Mouse (Mus musculus) G1E (cell line): ENCODE results near the gene Ahsa1. TPM values are rescaled to one million over a fixed set of nuclear protein-coding genes. Genes with fewer than 3 reads are reported as not detected.
"Not testable (repeated sequence)": the region's sequence is repeated elsewhere in the genome, so short reads cannot be mapped to it uniquely, and the experiment has no call there.

Source experiments
- ATAC-seq: 2 replicates; pipeline ENCODE4 v1.8.0; 2016; ENCODE audit warnings: mild to moderate bottlenecking; ENCODE audit not compliant: insufficient number of reproducible peaks, poor library complexity, low FRiP score, severe bottlenecking; ENCODE audit errors: extremely low read depth
- DNase-seq: peaks from one replicate; pipeline ENCODE4 v3.0.0; 2012; ENCODE audit warnings: low spot score
- H3K27me3 ChIP-seq: 2 replicates; pipeline ENCODE4 v1.6.1; 2012; ENCODE audit warnings: mild to moderate bottlenecking, low read length, inconsistent platforms; ENCODE audit not compliant: insufficient read depth
- H3K36me3 ChIP-seq: replicated peaks from 2 replicates; pipeline ENCODE3; 2012; ENCODE audit warnings: mild to moderate bottlenecking, inconsistent platforms
- H3K4me1 ChIP-seq: 2 replicates; pipeline ENCODE4 v1.6.1; 2012; ENCODE audit warnings: low read depth, low read length, inconsistent platforms, mixed read lengths; ENCODE audit not compliant: insufficient read depth
- H3K4me3 ChIP-seq: 2 replicates; pipeline ENCODE4 v1.5.1; 2012; ENCODE audit warnings: low read depth, mild to moderate bottlenecking, inconsistent platforms, low read length, moderate library complexity, mixed read lengths
- H3K9me3 ChIP-seq: replicated peaks from 2 replicates; pipeline ENCODE4 v1.6.1; 2012; ENCODE audit warnings: inconsistent platforms
- CTCF ChIP-seq: IDR thresholded peaks from 2 replicates; pipeline ENCODE4 v1.5.1; 2012; ENCODE audit warnings: low read depth, low read length, inconsistent platforms, mixed read lengths
- GATA1 ChIP-seq: IDR thresholded peaks from 2 replicates; pipeline ENCODE4 v1.6.1; 2012; ENCODE audit warnings: borderline replicate concordance, low read length, inconsistent platforms, mixed read lengths
- GATA2 ChIP-seq: IDR thresholded peaks from 2 replicates; pipeline ENCODE4 v1.6.1; 2012; ENCODE audit warnings: low read depth, low read length, inconsistent platforms, borderline replicate concordance
- POLR2AphosphoS5 ChIP-seq: IDR thresholded peaks from 2 replicates; pipeline ENCODE4 v1.6.1; 2012; ENCODE audit warnings: low read depth, low read length, inconsistent platforms; ENCODE audit not compliant: insufficient replicate concordance
- TAL1 ChIP-seq: conservative IDR thresholded peaks from 2 replicates; pipeline ENCODE4 v1.6.1; 2012; ENCODE audit warnings: low read depth, low read length, inconsistent platforms, mixed read lengths
- polyA plus RNA-seq: library from polyadenylated mRNA; stranded (reverse); fragments of >175 nt; gene quantifications from 2 replicates; pipeline ENCODE4 v1.2.3, GENCODE M21; 2012
- total RNA-seq, 2 experiments: library from RNA; stranded (forward) in 1 of 2; stranded (reverse) in 1 of 2; fragments of 200-1000 nt in 1 of 2; fragments of >200 nt in 1 of 2; fragmentation: Nextera tagmentation in 1 of 2; gene quantifications; 2 replicates each; pipeline ENCODE4 v1.2.3; 2014 to 2017

Gene Ahsa1
- total and polyA plus RNA-seq, 3 experiments, result 144 to 400 (median 207) TPM

DNA sequence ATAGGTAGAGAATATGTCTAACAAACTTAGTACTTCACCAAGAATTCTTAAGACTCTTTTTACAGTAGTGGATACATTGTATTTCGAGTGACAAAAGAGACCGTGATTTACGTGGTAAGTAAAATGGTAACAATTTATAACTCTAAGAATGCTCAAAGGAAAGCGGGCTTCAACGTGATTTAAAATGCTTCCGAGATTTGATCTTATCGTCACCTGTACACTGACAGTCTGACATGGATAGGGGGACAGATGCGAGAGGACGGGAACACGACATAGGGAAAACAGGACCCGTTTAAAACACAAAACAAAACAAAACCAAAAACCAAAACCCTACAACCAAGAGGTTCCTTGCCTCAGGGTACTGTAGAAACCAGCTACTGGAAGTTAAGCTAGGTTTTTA, 835 bp upstream of the Ahsa1 start:
- Histone ChIP-seq H3K9me3 (no peaks in the 10 kb centered on the region), H3K27me3 (no peaks in the 10 kb centered on the region), H3K4me1 (peaks cover 36% of the 10 kb centered on the region), H3K4me3 (peak overlapping the region; percentile 75), H3K36me3 (peaks cover 52% of the 10 kb centered on the region)
- DNase-seq (no peak), ATAC-seq (no peak)
- TF ChIP-seq CTCF (no peak), GATA2 (no peak), GATA1 (no peak), POLR2AphosphoS5 (no peak)

DNA sequence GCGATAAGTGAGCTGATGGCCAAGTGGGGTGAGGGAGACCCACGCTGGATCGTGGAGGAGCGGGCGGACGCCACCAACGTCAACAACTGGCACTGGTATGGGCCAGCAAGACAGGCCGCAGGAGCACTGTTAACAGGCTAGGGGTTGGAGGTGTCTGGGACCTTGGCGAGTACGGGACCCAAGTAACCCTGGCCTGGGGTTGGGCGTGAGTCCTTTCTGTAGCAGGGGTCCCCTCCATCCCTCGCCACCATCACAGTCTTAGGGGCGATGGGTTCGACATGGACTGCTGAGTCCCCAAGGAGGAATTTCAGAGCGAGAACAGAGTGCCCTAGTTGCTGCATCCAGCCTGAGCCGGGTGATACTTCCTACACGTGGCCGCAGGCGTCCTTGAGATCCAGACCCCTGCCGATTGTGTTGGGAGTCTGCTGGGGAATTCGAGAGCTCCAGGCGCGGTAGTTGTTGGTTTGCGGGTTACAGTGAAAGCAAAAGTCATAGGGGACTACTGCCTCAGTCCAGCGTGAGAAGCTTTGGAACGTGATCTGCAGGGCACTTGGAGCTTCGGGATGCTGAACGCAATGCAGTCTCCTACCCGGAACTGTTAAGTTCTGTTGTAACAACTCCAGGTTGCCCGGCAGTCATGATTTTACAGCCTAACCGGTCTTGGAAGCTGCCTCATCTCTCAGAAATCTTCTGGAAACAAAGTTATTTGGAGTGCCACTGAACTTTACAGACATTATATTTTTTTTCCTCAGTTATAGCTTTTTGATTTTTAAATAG, 736 bp downstream of the Ahsa1 start:
- H3K4me3 ChIP-seq, result peak overlapping the region; percentile 75
- DNase-seq, result peak; percentile 58
- no peaks in the 10 kb centered on the region for H3K27me3 ChIP-seq
- H3K9me3 ChIP-seq, result no peaks in the 10 kb centered on the region
- 0 out of 2 replicates have a peak, but pooled peaks have one; percentile 1 for ATAC-seq
- peaks cover 41% of the 10 kb centered on the region for H3K4me1 ChIP-seq
- no peak for TF ChIP-seq CTCF
- no peak for TF ChIP-seq POLR2AphosphoS5
- TF ChIP-seq GATA2, result no peak
- TF ChIP-seq TAL1, result no peak
- no peak for TF ChIP-seq GATA1
- peaks cover 54% of the 10 kb centered on the region for H3K36me3 ChIP-seq

DNA sequence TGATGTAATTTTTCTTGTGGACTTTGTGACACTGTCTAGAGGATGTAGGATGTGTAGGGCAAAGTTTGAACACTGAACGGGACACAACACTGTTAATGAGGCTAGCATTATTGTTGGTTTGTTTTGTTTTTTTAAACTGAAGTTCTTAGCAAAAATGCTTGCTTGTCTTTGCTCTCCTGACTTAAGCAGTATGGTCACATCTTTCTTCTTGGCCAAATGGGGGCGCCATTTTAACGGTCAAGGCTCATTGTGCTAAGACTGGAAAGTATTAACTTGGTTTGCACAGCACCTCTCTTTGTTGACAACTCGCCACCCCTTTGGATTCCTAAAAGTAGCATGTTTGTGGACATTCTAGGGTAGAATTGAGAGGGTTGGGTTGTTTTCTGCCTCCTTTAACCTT, 1.4 kb downstream of the Ahsa1 start:
- Histone ChIP-seq H3K9me3 (no peaks in the 10 kb centered on the region), H3K4me3 (peak overlapping the region; percentile 75), H3K36me3 (peaks cover 57% of the 10 kb centered on the region), H3K4me1 (peaks cover 47% of the 10 kb centered on the region), H3K27me3 (no peaks in the 10 kb centered on the region)
- DNase-seq, result peak; percentile 68
- TF ChIP-seq CTCF, result peak; percentile 40
- TF ChIP-seq TAL1, result no peak
- ATAC-seq, result no peak

DNA sequence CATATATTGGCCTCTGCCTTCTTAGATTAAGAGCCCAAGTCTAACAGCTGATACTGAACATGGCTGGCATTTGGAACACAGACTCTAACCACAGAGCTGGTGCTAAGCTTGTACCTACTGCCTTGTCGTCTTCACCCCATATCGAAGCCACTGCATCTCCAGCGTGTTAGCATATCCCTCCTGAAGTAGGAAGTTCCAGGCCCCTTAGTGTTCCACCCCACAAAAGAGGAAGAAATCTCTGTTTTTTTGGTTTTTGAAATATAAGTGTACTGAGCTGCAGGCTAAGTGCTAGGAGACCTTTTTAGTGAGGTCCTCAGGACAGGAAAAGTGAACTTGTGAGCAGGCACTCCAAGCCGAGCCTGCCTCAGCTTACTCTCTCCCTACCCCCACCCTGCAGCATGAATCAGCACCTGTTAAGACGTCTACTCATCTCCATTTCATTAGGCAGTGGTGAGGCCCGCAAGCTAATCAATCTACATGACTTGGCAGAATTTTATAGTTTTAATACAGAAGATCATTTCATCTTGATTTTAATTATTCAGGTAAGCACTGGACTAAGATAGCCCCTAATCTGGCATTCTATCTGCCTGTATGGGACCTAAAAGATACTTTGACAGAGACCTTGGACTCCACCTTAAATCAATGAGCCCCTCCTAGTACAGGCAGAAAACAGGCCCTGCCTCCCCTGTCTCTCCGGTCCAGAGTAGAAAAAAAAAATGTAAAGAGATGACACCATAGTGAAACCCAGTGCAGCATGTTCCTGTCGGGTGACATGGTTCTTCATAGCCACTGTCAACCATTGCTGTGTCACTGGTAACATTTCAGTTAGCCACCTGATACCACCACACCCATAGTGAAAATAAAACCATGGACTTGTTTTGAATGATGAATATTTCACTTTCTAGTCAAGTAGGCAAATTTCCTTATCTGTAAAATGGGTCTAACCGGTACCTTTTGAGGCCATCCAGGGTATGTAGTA, 8.9 kb downstream of the Ahsa1 start:
- ATAC-seq, result peak; percentile 77; the same call in 1 of the 2 replicates
- Histone ChIP-seq H3K4me3 (no peak overlapping the region; the same call in 1 of the 2 replicates), H3K36me3 (peaks cover 84% of the 10 kb centered on the region), H3K4me1 (peaks cover 62% of the 10 kb centered on the region), H3K27me3 (peaks cover 10% of the 10 kb centered on the region; the same call in 1 of the 2 replicates), H3K9me3 (no peaks in the 10 kb centered on the region)
- TF ChIP-seq TAL1, result no peak
- no peak for TF ChIP-seq CTCF
- TF ChIP-seq POLR2AphosphoS5, result no peak
- TF ChIP-seq GATA2, result no peak
- no peak for TF ChIP-seq GATA1
- DNase-seq, result no peak

DNA sequence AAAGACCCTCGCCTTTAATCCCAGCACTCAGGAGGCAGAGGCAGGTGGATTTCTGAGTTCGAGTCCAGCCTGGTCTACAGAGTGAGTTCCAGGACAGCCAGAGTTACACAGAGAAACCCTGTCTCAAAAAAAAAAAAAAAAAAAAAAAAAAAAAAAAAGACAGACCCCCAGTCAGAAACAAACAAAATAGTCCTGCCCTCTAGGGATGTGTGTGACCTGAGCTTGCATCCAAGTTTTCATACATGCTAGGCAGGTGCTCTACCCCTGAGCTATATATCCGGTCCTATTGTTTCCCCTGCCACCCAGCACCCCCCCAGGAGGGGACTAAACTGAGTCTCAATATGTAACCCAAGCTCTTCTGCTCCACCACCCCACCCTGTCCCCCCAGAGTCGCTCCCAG, 11.0 kb downstream of the Ahsa1 start:
- H3K27me3 ChIP-seq, result peaks cover 14% of the 10 kb centered on the region; the same call in 1 of the 2 replicates
- H3K36me3 ChIP-seq, result peaks cover 63% of the 10 kb centered on the region
- peaks cover 52% of the 10 kb centered on the region for H3K4me1 ChIP-seq
- not testable (repeated sequence) for ATAC-seq, H3K4me3 ChIP-seq, H3K9me3 ChIP-seq, DNase-seq

DNA sequence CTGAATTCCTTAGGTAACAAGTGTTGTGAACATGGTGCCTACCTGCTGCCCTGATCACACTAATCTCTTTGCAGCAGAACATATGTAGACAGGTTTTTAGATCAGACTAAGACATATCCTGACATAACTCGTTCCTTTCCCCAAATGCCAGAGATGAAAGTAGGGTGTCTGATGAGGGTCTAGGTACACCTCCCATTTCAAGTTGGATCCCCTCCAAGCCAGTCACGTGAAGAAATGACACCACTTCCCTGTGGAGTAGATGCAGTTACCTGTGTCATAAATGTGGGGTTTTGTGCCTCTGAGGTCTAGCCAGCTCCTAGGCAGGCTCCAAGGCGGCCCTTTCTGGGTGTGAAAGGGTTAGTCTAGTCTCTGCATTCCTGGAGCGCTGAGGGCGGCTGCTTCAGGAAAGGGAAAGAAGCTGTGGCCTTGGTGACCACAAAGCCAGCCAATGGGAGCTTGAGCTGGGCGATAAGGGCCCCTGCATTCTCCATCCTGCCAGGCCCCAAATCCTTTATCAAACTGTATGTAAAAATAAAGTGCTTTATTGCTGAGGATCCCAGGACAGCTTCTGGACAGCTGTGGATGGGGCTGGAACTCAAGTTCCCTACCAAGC, 11.9 kb downstream of the Ahsa1 start:
- no peaks in the 10 kb centered on the region for H3K9me3 ChIP-seq
- peaks cover 54% of the 10 kb centered on the region for H3K36me3 ChIP-seq
- H3K4me1 ChIP-seq, result peaks cover 44% of the 10 kb centered on the region

More for the DNA sequence above, 11.9 kb downstream of the Ahsa1 start:
- DNase-seq, result no peak
- Histone ChIP-seq H3K4me3 (no peak overlapping the region), H3K27me3 (peaks cover 19% of the 10 kb centered on the region; the same call in 1 of the 2 replicates)
- TF ChIP-seq GATA2, result no peak
- no peak for TF ChIP-seq CTCF
- no peak for TF ChIP-seq TAL1
- TF ChIP-seq POLR2AphosphoS5, result no peak
- no peak for TF ChIP-seq GATA1
- no peak for ATAC-seq
